ENCODE assay signal across 9 mouse cellular contexts in the genomic region with DNA sequence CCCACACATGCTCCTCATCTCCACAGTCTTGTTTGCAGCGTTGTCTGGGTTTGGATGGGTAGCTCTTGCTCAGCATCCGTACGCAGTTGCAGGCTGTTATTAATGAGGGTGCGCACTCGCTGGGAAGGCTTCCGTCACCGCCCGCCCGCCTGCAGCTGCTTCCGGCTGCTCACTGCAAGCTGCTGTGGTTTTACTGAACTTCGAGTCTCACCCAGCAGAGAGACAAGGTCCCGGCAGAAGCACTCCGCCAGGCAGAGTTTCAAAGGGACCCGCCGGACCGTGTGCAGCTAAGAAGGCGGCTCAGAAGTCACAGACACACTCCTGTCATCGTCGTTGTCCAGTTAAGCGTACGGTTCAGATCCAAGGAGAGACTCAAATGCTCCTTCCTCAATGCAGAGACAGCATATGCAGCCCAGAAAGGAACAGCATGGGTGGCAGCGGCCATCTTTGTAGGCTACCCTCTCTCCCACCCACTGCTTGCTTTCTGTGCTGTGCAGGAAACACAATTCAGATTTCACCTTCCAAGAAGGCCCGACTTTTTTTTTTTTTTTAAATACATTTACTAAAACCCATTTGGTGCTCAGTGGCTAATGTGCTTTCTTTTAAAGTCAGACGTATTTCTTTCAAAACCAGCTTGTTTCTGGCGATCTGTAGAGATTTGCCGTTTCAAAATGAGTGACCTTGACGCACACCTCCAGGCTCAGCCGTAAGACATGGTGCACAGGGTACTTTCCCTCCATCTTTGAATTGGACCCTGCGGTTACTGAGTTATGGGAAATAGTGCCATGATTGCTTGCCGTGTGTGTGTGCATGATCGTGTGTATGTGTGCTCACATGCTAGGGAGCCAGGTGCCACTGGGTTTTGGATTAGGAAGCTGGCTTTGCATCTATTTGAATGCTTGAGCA.
DNase-seq lines count a peak whose midpoint lies in the region; ATAC-seq and TF ChIP-seq lines count a peak whose summit lies in the region.
"Had no signal": no experiment of that assay in that cellular context is flagged by ENCODE, and none has a peak within 500 bp of the region (broad histone marks: within the 10 kb centered on the region; RNA-seq: fewer than 3 reads in every experiment).

No protein-coding gene starts in this region.

- no peak overlapping the region for H3K4me2 ChIP-seq in heart, postnatal 0 days (ENCODE audit: low read depth, low read length)
- H3K4me2 ChIP-seq in heart, embryonic 12.5 days, result no peak overlapping the region
- H3K4me2 ChIP-seq in hindbrain, embryonic 16.5 days (ENCODE audit: low read length), result no peak overlapping the region
- H3K4me2 ChIP-seq: neural tube, embryonic 13.5 days had no signal

- no peaks in the 10 kb centered on the region for H3K27me3 ChIP-seq in heart, postnatal 0 days (ENCODE audit: control insufficient read depth, insufficient read depth, low read length)
- no peaks in the 10 kb centered on the region for H3K27me3 ChIP-seq in heart, embryonic 12.5 days (replicated peaks)
- H3K27me3 ChIP-seq in hindbrain, embryonic 16.5 days (replicated peaks; ENCODE audit: control insufficient read depth, insufficient read depth, low read length), result no peaks in the 10 kb centered on the region
- H3K27me3 ChIP-seq: neural tube, embryonic 13.5 days had no signal

- no peaks in the 10 kb centered on the region for H3K9me3 ChIP-seq in heart, postnatal 0 days (replicated peaks; ENCODE audit: control insufficient read depth, low read length)
- no peaks in the 10 kb centered on the region for H3K9me3 ChIP-seq in heart, embryonic 12.5 days (replicated peaks)
- H3K9me3 ChIP-seq in ES-E14 (ENCODE audit: control insufficient read depth, insufficient read depth, low read depth, low read length), result no peaks in the 10 kb centered on the region
- H3K9me3 ChIP-seq in hindbrain, embryonic 16.5 days (ENCODE audit: control insufficient read depth, low read length), result no peaks in the 10 kb centered on the region

- no peaks in the 10 kb centered on the region for H3K36me3 ChIP-seq in heart, postnatal 0 days (replicated peaks; ENCODE audit: control insufficient read depth, insufficient read depth, low read length)
- H3K36me3 ChIP-seq in heart, embryonic 12.5 days, result no peaks in the 10 kb centered on the region
- H3K36me3 ChIP-seq in ES-E14 (ENCODE audit: control insufficient read depth, insufficient read depth, low read length, poor library complexity, severe bottlenecking), result no peaks in the 10 kb centered on the region
- H3K36me3 ChIP-seq in hindbrain, embryonic 16.5 days (ENCODE audit: control insufficient read depth, insufficient read depth, low read length), result no peaks in the 10 kb centered on the region
- H3K36me3 ChIP-seq: neural tube, embryonic 13.5 days had no signal

- intact Hi-C loops in left cerebral cortex, postnatal 10 days (cut with DNase I), result no loop called here

- 86% methylated on average over 31 of the region's 31 CpGs for WGBS in heart, postnatal 0 days
- WGBS in heart, embryonic 12.5 days, result 83% methylated on average over 31 of the region's 31 CpGs
- 79% methylated on average over 31 of the region's 31 CpGs for WGBS in hindbrain, embryonic 16.5 days

- no peak for TF ChIP-seq CTCF in heart, postnatal 0 days (IDR thresholded peaks at IDR 0.05; ENCODE audit: low read depth)

- TF ChIP-seq EP300 in heart, postnatal 0 days (IDR thresholded peaks at IDR 0.05; ENCODE audit: low read depth), result no peak

- peaks cover 18% of the 10 kb centered on the region; the same call in 1 of the 2 replicates for H3K4me1 ChIP-seq in heart, postnatal 0 days (ENCODE audit: control insufficient read depth, insufficient read depth)
- peaks cover 24% of the 10 kb centered on the region for H3K4me1 ChIP-seq in heart, embryonic 12.5 days (replicated peaks)
- H3K4me1 ChIP-seq in ES-E14 (ENCODE audit: control insufficient read depth in 2 of 2, insufficient read depth in 2 of 2, low read length in 2 of 2, poor library complexity in 1 of 2), result peaks cover 3 to 8% of the 10 kb centered on the region in 2 experiments; a peak in 2 of 4 replicates
- H3K4me1 ChIP-seq in hindbrain, embryonic 16.5 days (ENCODE audit: control insufficient read depth, insufficient read depth, low read depth, low read length), result peaks cover 9% of the 10 kb centered on the region

- H3K27ac ChIP-seq in heart, postnatal 0 days (ENCODE audit: low read depth), result peak overlapping the region; percentile 54; the same call in 1 of the 2 replicates
- H3K27ac ChIP-seq in heart, embryonic 12.5 days (ENCODE audit: poor library complexity, severe bottlenecking), result no peak overlapping the region
- H3K27ac ChIP-seq in ES-E14 (ENCODE audit: insufficient read depth, low read depth, low read length, poor library complexity, severe bottlenecking), result no peak overlapping the region
- H3K27ac ChIP-seq in hindbrain, embryonic 16.5 days (ENCODE audit: low read depth, low read length), result no peak overlapping the region
- H3K27ac ChIP-seq: neural tube, embryonic 13.5 days had no signal

- no peak overlapping the region for H3K4me3 ChIP-seq in heart, postnatal 0 days (ENCODE audit: low read depth, low read length)
- H3K4me3 ChIP-seq in heart, embryonic 12.5 days, result no peak overlapping the region
- peak overlapping the region; percentile 44 to 55 for H3K4me3 ChIP-seq in ES-E14 (ENCODE audit: insufficient read depth in 1 of 2, low read depth in 1 of 2, low read length in 2 of 2, poor library complexity in 1 of 2, severe bottlenecking in 1 of 2)
- H3K4me3 ChIP-seq in hindbrain, embryonic 16.5 days (ENCODE audit: low read length), result no peak overlapping the region
- H3K4me3 ChIP-seq: neural tube, embryonic 13.5 days had no signal

- in situ Hi-C loops in ES-E14 (cut with MboI; ENCODE audit: low sequenced_read_pairs in 2 of 2, unreplicated experiment in 2 of 2), result no loop called here

- no peak for DNase-seq in heart, postnatal 0 days (ENCODE audit: low spot score)
- no peak for DNase-seq in ES-E14 (ENCODE audit: low read depth, low spot score)
- DNase-seq in kidney, postnatal 10 days, result peak; percentile 45
- DNase-seq in spleen, adult 18-20 months, result peak; percentile 31 to 38
- no peak for DNase-seq in left cerebral cortex, adult 11 months (ENCODE audit: low spot score)
- no peak for DNase-seq in left cerebral cortex, postnatal 10 days (ENCODE audit: extremely low spot score in 1 of 2, low spot score in 2 of 2)

- ATAC-seq in heart, postnatal 0 days (ENCODE audit: insufficient read depth, low read depth), result no peak
- no peak for ATAC-seq in heart, embryonic 12.5 days (ENCODE audit: insufficient number of reproducible peaks, low FRiP score)
- no peak; the same call in 1 of the 2 replicates for ATAC-seq in hindbrain, embryonic 16.5 days

- H3K9ac ChIP-seq in heart, postnatal 0 days (replicated peaks; ENCODE audit: low read depth, low read length), result no peak overlapping the region
- no peak overlapping the region for H3K9ac ChIP-seq in heart, embryonic 12.5 days
- peak overlapping the region; percentile 5; the same call in 1 of the 2 replicates for H3K9ac ChIP-seq in ES-E14 (ENCODE audit: insufficient read depth, low read depth, low read length, poor library complexity, severe bottlenecking)
- H3K9ac ChIP-seq in hindbrain, embryonic 16.5 days (ENCODE audit: low read depth, low read length), result no peak overlapping the region
- H3K9ac ChIP-seq: neural tube, embryonic 13.5 days had no signal

TF ChIP-seq in ES-E14, 5 proteins besides CTCF, POLR2A, EP300 and RAD21:
- TF ChIP-seq MAFK (IDR thresholded peaks at IDR 0.05; ENCODE audit: insufficient read depth, low read depth, low read length), result no peak
- no peak for TF ChIP-seq HCFC1 (IDR thresholded peaks at IDR 0.05; ENCODE audit: borderline replicate concordance, insufficient read depth, low read length)
- TF ChIP-seq ZNF384 (IDR thresholded peaks at IDR 0.05; ENCODE audit: low read depth, low read length), result no peak
- TF ChIP-seq CHD2 (IDR thresholded peaks at IDR 0.05; ENCODE audit: low read depth, low read length), result no peak
- TF ChIP-seq ZC3H11A (IDR thresholded peaks at IDR 0.05; ENCODE audit: borderline replicate concordance, low read depth, low read length), result no peak
TF ChIP-seq in ES-E14: peak in this region for 0.

Comparison
In these comparisons a context has a peak if more than half of its experiments do, and no peak if none do; other contexts are left out.
1. DNase-seq: peak in kidney, postnatal 10 days (single experiment) and spleen, adult 18-20 months (2 of 2); none in heart, postnatal 0 days (single experiment), ES-E14 (single experiment), left cerebral cortex, adult 11 months (single experiment) and left cerebral cortex, postnatal 10 days (0 of 2).
2. H3K4me3 ChIP-seq: peak in ES-E14 (2 of 2); none in heart, postnatal 0 days (single experiment), heart, embryonic 12.5 days (single experiment) and hindbrain, embryonic 16.5 days (single experiment).